Mouse (Mus musculus) urinary bladder, adult 2 months (tissue): ENCODE results near the gene Cep170b. TPM values are rescaled to one million over a fixed set of nuclear protein-coding genes. Genes with fewer than 3 reads are reported as not detected.

ENCODE experiments used
- DNase-seq: peaks from one replicate; pipeline ENCODE4 v3.0.0; 2022; ENCODE audit warnings: low spot score
- polyA plus RNA-seq: library from polyadenylated mRNA; depleted of rRNA; stranded (reverse); fragments of >200 nt; gene quantifications from 2 replicates; pipeline ENCODE4 v1.2.3, GENCODE M21; 2012

The Cep170b gene
- polyA plus RNA-seq, 1 experiment, result 33.2 TPM

- no peak for DNase-seq
Observed at GRCm38 (mm10) chr12:112736636-112736925, 16.3 kb downstream of the Cep170b start.

- DNase-seq, result no peak
Observed at GRCm38 (mm10) chr12:112737081-112737480, 16.8 kb downstream of the Cep170b start.

GRCm38 (mm10) chr12:112737761-112738160 lies 17.5 kb downstream of the Cep170b start:
- DNase-seq, result no peak

GRCm38 (mm10) chr12:112738281-112739022 lies 18.2 kb downstream of the Cep170b start:
- DNase-seq, result no peak

GRCm38 (mm10) chr12:112739023-112739568 lies 18.8 kb downstream of the Cep170b start:
- peak; percentile 20 for DNase-seq

GRCm38 (mm10) chr12:112742768-112743167 lies 22.5 kb downstream of the Cep170b start:
- no peak for DNase-seq

- no peak for DNase-seq
Observed at GRCm38 (mm10) chr12:112743168-112743975, 23.1 kb downstream of the Cep170b start.

- no peak for DNase-seq
Observed at GRCm38 (mm10) chr12:112744211-112744610, 24.0 kb downstream of the Cep170b start.

GRCm38 (mm10) chr12:112744891-112745580 lies 24.8 kb downstream of the Cep170b start:
- DNase-seq, result no peak

GRCm38 (mm10) chr12:112745716-112746115 lies 25.5 kb downstream of the Cep170b start:
- DNase-seq, result no peak

- no peak for DNase-seq
Observed at GRCm38 (mm10) chr12:112746461-112746807, 26.2 kb downstream of the Cep170b start.

- DNase-seq, result no peak
Observed at GRCm38 (mm10) chr12:112746808-112747605, 26.8 kb downstream of the Cep170b start.

- no peak for DNase-seq
Observed at GRCm38 (mm10) chr12:112747606-112747970, 27.3 kb downstream of the Cep170b start.

- DNase-seq, result no peak
Observed at GRCm38 (mm10) chr12:112750976-112751375, 30.7 kb downstream of the Cep170b start.

GRCm38 (mm10) chr12:112752399-112752798 lies 32.1 kb downstream of the Cep170b start:
- no peak for DNase-seq

- DNase-seq, result no peak
Observed at GRCm38 (mm10) chr12:112755900-112756299, 35.6 kb downstream of the Cep170b start.

- DNase-seq, result no peak
Observed at GRCm38 (mm10) chr12:112757896-112758295, 37.6 kb downstream of the Cep170b start.

- DNase-seq, result no peak
Observed at GRCm38 (mm10) chr12:112759471-112759870, 39.2 kb downstream of the Cep170b start.

- no peak for DNase-seq
Observed at GRCm38 (mm10) chr12:112760154-112760926, 40.1 kb downstream of the Cep170b start, which contains the start of gene Pld4. Gene Pld4 (plus strand): TSS chr12:112760655.

GRCm38 (mm10) chr12:112761411-112761810 lies 41.2 kb downstream of the Cep170b start:
- no peak for DNase-seq

- no peak for DNase-seq
Observed at GRCm38 (mm10) chr12:112762018-112762417, 41.8 kb downstream of the Cep170b start.
